In the genomic region with DNA sequence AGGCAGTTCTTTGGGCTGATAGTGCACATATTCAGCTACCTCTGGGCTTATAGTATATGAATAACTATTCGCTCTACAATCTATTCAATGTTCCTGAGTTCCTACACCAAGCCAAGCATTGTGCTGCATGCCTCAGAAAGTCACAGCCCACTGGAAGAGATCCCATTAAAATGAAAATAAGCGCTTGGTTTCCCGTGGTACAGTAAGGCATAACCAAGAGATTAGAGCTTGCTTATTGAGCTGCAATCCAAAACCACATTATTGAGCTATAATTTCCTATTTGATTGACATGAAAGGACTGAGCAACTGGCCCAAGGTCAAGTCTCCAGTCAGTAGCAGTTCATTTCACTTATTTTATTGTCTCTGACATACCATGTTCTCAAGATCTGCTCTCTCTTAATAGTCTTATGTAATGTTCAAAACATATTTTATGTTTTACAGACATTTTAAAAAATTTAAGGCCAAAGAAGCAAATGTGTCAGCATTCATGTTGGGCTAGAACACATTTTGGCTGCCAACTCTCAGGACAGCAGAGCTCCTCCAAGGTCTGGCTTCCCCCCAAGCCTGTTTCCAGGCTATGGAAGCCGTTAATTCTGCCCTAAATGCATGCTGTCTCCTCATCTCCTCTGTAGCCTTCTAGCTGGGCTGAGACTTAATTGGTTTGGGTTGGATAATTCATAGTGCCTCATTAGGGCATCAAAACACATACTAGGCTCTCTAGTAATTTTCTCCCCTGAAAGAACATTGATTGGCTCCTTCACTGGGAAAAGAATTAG, we compare ENCODE assay signal across 8 mouse cellular contexts.
DNase-seq lines count a peak whose midpoint lies in the region; ATAC-seq and TF ChIP-seq lines count a peak whose summit lies in the region.

No protein-coding gene starts in this region.

- no peak overlapping the region for H3K9ac ChIP-seq in embryonic facial prominence, embryonic 14.5 days (ENCODE audit: low read depth, low read length)
- no peak overlapping the region for H3K9ac ChIP-seq in neural tube, embryonic 13.5 days
- H3K9ac ChIP-seq in hindbrain, postnatal 0 days (replicated peaks; ENCODE audit: low read length) = no peak overlapping the region

- no peaks in the 10 kb centered on the region for H3K36me3 ChIP-seq in embryonic facial prominence, embryonic 14.5 days (ENCODE audit: control insufficient read depth, insufficient read depth, low read length)
- H3K36me3 ChIP-seq in embryonic facial prominence, embryonic 10.5 days (replicated peaks) = no peaks in the 10 kb centered on the region
- no peaks in the 10 kb centered on the region for H3K36me3 ChIP-seq in neural tube, embryonic 13.5 days
- no peaks in the 10 kb centered on the region for H3K36me3 ChIP-seq in hindbrain, postnatal 0 days (ENCODE audit: insufficient read depth, low read length)

- WGBS in embryonic facial prominence, embryonic 14.5 days = 54% methylated on average over 4 of the region's 4 CpGs
- 79% methylated on average over 4 of the region's 4 CpGs for WGBS in embryonic facial prominence, embryonic 10.5 days
- 59% methylated on average over 4 of the region's 4 CpGs for WGBS in neural tube, embryonic 13.5 days
- WGBS in hindbrain, postnatal 0 days = 34% methylated on average over 4 of the region's 4 CpGs

- H3K9me3 ChIP-seq in embryonic facial prominence, embryonic 14.5 days (ENCODE audit: control insufficient read depth, low read length) = no peaks in the 10 kb centered on the region
- no peaks in the 10 kb centered on the region for H3K9me3 ChIP-seq in embryonic facial prominence, embryonic 10.5 days
- H3K9me3 ChIP-seq in neural tube, embryonic 13.5 days = no peaks in the 10 kb centered on the region
- H3K9me3 ChIP-seq in hindbrain, postnatal 0 days (ENCODE audit: low read length) = no peaks in the 10 kb centered on the region

- no peaks in the 10 kb centered on the region for H3K4me1 ChIP-seq in embryonic facial prominence, embryonic 14.5 days (ENCODE audit: control insufficient read depth, insufficient read depth, low read length)
- H3K4me1 ChIP-seq in embryonic facial prominence, embryonic 10.5 days = no peaks in the 10 kb centered on the region
- H3K4me1 ChIP-seq in neural tube, embryonic 13.5 days (replicated peaks) = peaks cover 9% of the 10 kb centered on the region; the same call in 1 of the 2 replicates
- no peaks in the 10 kb centered on the region for H3K4me1 ChIP-seq in hindbrain, postnatal 0 days (ENCODE audit: insufficient read depth, low read length)

- peak; percentile 47; the same call in 1 of the 2 replicates for ATAC-seq in embryonic facial prominence, embryonic 14.5 days (ENCODE audit: low read depth)
- ATAC-seq in neural tube, embryonic 13.5 days (ENCODE audit: low read depth) = no peak
- peak; percentile 77 for ATAC-seq in hindbrain, postnatal 0 days

- peak; percentile 75 for DNase-seq in embryonic facial prominence, embryonic 14.5 days (ENCODE audit: low spot score)
- no peak for DNase-seq in embryonic facial prominence, embryonic 10.5 days (ENCODE audit: low spot score)
- no peak for DNase-seq in neural tube, embryonic 10.5 days (ENCODE audit: extremely low spot score, low spot score)
- peak; percentile 83 for DNase-seq in hindbrain, postnatal 0 days (ENCODE audit: low spot score)
- peak; percentile 12 for DNase-seq in telencephalon, adult 2 months (ENCODE audit: low read depth, low spot score)
- no peak for DNase-seq in urinary bladder, adult 18-20 months (ENCODE audit: low spot score in 2 of 2)
- DNase-seq in urinary bladder, postnatal 25 days (ENCODE audit: low spot score) = no peak

- no peak overlapping the region for H3K4me3 ChIP-seq in embryonic facial prominence, embryonic 14.5 days (ENCODE audit: low read depth, low read length)
- H3K4me3 ChIP-seq in embryonic facial prominence, embryonic 10.5 days = no peak overlapping the region
- no peak overlapping the region for H3K4me3 ChIP-seq in neural tube, embryonic 13.5 days
- no peak overlapping the region for H3K4me3 ChIP-seq in hindbrain, postnatal 0 days (ENCODE audit: low read length)

- H3K27me3 ChIP-seq in embryonic facial prominence, embryonic 14.5 days (replicated peaks; ENCODE audit: control insufficient read depth, insufficient read depth, low read length) = no peaks in the 10 kb centered on the region
- no peaks in the 10 kb centered on the region for H3K27me3 ChIP-seq in embryonic facial prominence, embryonic 10.5 days (replicated peaks; ENCODE audit: low read depth, poor library complexity, severe bottlenecking)
- H3K27me3 ChIP-seq in neural tube, embryonic 13.5 days = no peaks in the 10 kb centered on the region
- no peaks in the 10 kb centered on the region for H3K27me3 ChIP-seq in hindbrain, postnatal 0 days (ENCODE audit: insufficient read depth, low read length)

- H3K4me2 ChIP-seq in embryonic facial prominence, embryonic 14.5 days (ENCODE audit: low read depth, low read length) = no peak overlapping the region
- H3K4me2 ChIP-seq in neural tube, embryonic 13.5 days = no peak overlapping the region
- no peak overlapping the region for H3K4me2 ChIP-seq in hindbrain, postnatal 0 days (ENCODE audit: low read depth, low read length)

- no peak overlapping the region for H3K27ac ChIP-seq in embryonic facial prominence, embryonic 14.5 days (replicated peaks; ENCODE audit: low read depth, low read length)
- no peak overlapping the region for H3K27ac ChIP-seq in embryonic facial prominence, embryonic 10.5 days (replicated peaks)
- H3K27ac ChIP-seq in neural tube, embryonic 13.5 days (replicated peaks) = peak overlapping the region; percentile 52; the same call in 1 of the 2 replicates
- H3K27ac ChIP-seq in hindbrain, postnatal 0 days = peak overlapping the region; percentile 32; the same call in 1 of the 2 replicates

- TF ChIP-seq CTCF in hindbrain, postnatal 0 days (IDR thresholded peaks at IDR 0.05; ENCODE audit: low read depth) = no peak

Comparison
In these comparisons a context has a peak if more than half of its experiments do, and no peak if none do; other contexts are left out.
1. DNase-seq: peak in embryonic facial prominence, embryonic 14.5 days (single experiment), hindbrain, postnatal 0 days (single experiment) and telencephalon, adult 2 months (single experiment); none in embryonic facial prominence, embryonic 10.5 days (single experiment), neural tube, embryonic 10.5 days (single experiment), urinary bladder, adult 18-20 months (0 of 2) and urinary bladder, postnatal 25 days (single experiment).
2. H3K27ac ChIP-seq: peak in neural tube, embryonic 13.5 days (single experiment) and hindbrain, postnatal 0 days (single experiment); none in embryonic facial prominence, embryonic 14.5 days (single experiment) and embryonic facial prominence, embryonic 10.5 days (single experiment).